Mouse (Mus musculus): ENCODE data around the gene Pgs1. TPM values are rescaled to one million over a fixed set of nuclear protein-coding genes. Genes with fewer than 3 reads are reported as not detected.

The Pgs1 gene
- polyA plus RNA-seq, 1 experiment from 2014 or later, result 37.5 TPM

DNA sequence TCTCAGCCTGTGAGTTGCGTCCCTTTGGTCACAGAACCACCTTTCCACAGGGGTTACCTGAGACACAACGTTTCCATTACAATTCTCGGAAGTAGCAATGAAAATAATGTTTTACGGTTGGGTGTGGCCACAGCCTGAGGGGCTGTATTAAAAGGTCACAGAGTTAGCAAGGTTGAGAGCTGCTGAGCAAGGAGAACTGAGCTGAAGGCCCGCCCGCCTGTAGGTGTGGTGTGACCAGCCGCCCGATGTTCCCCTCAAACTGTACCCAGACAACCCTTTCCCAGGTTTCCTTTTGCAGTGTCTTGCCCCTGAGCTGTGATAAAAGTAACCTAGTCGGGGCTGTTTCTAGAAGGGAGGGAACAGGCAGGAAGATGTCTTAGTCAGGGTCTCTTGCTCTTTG lies 49.0 kb downstream of the Pgs1 start:
- ATAC-seq (ENCODE audit: low FRiP score, low TSS enrichment), result no peak
- H3K27ac ChIP-seq (ENCODE audit: low read depth, low read length), result peak overlapping the region; percentile 30; the same call in 1 of the 2 replicates
- 37% methylated on average over 9 of the region's 9 CpGs for WGBS

DNA sequence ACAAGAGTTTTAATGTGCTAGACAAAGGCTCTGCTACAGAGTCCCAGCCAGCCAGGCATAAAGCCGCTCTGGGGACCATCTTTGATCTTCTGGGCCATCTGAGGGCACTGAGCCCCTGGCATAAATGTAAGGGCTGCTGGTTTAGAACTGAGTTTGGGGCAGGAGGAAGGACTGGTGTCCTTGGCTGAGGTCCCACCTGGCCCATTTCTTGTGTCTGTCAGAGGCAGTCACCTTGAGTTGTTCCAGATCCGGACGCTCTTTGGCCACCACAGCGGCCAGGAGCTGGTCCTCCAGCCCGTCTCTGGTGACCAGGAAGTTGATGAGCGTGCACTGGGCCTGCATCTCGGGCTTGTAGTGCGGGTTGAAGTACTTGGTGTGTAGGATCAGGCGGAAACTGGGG lies 56.7 kb downstream of the Pgs1 start:
- H3K9me3 ChIP-seq (ENCODE audit: control insufficient read depth, low read length), result no peaks in the 10 kb centered on the region
- no peak overlapping the region; the same call in 1 of the 2 replicates for H3K4me2 ChIP-seq (replicated peaks; ENCODE audit: low read depth, low read length)
- WGBS, result 62% methylated on average over 9 of the region's 9 CpGs
- H3K36me3 ChIP-seq (ENCODE audit: control insufficient read depth, insufficient read depth, low read length), result no peaks in the 10 kb centered on the region
- H3K9ac ChIP-seq (ENCODE audit: low read depth, low read length), result no peak overlapping the region
- ATAC-seq (ENCODE audit: low FRiP score, low TSS enrichment), result no peak
- no peak overlapping the region for H3K4me3 ChIP-seq (ENCODE audit: low read length)
- H3K4me1 ChIP-seq (ENCODE audit: control insufficient read depth, insufficient read depth, low read length), result peaks cover 20% of the 10 kb centered on the region
- no peaks in the 10 kb centered on the region for H3K27me3 ChIP-seq (ENCODE audit: control insufficient read depth, insufficient read depth, low read length)
- H3K27ac ChIP-seq (ENCODE audit: low read depth, low read length), result peak overlapping the region; percentile 53

More for the DNA sequence above, 49.0 kb downstream of the Pgs1 start:
- Histone ChIP-seq H3K9ac (ENCODE audit: low read depth, low read length) (no peak overlapping the region), H3K9me3 (ENCODE audit: control insufficient read depth, low read length) (peaks cover 2% of the 10 kb centered on the region; the same call in 1 of the 2 replicates), H3K27me3 (ENCODE audit: control insufficient read depth, insufficient read depth, low read length) (no peaks in the 10 kb centered on the region), H3K4me2 (replicated peaks; ENCODE audit: low read depth, low read length) (no peak overlapping the region), H3K4me1 (ENCODE audit: control insufficient read depth, insufficient read depth, low read length) (peaks cover 11% of the 10 kb centered on the region), H3K4me3 (ENCODE audit: low read length) (no peak overlapping the region), H3K36me3 (ENCODE audit: control insufficient read depth, insufficient read depth, low read length) (no peaks in the 10 kb centered on the region; the same call in 1 of the 2 replicates)

DNA sequence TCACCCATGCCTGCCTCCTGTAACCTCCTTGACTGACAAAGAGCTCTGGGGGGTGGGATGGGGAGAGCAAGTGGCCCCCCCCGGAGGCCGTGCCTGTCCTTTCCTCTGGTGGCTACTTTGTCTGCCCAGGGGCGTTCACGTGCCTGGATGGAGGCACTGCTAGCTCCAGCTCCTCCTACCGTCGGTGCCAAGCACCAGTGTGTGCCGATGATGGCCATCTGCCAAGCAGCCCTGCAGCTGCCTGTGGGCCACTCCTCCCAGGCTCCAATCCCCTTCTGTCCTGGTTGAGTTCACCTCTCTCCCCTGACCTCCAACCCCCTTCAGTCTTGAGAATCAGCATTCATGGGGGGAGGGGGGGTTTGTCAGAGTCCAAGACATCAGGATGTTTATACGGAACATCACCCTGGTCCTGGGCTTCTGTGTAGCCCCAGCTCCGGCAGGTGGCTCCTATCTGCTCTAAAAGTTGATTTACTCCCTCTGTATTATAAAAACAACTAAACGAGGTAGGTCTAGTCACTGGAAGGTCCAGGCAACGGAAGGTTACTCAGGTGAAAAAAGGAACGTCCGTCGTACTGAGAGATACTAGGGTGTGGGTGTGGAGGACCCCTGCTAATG lies 57.3 kb downstream of the Pgs1 start:
- peak; percentile 74 for ATAC-seq (ENCODE audit: low FRiP score, low TSS enrichment)
- Histone ChIP-seq H3K4me2 (replicated peaks; ENCODE audit: low read depth, low read length) (no peak overlapping the region), H3K4me1 (ENCODE audit: control insufficient read depth, insufficient read depth, low read length) (peaks cover 20% of the 10 kb centered on the region), H3K36me3 (ENCODE audit: control insufficient read depth, insufficient read depth, low read length) (no peaks in the 10 kb centered on the region), H3K27me3 (ENCODE audit: control insufficient read depth, insufficient read depth, low read length) (no peaks in the 10 kb centered on the region), H3K4me3 (ENCODE audit: low read length) (no peak overlapping the region), H3K9me3 (ENCODE audit: control insufficient read depth, low read length) (no peaks in the 10 kb centered on the region), H3K9ac (ENCODE audit: low read depth, low read length) (no peak overlapping the region), H3K27ac (ENCODE audit: low read depth, low read length) (peak overlapping the region; percentile 53; the same call in 1 of the 2 replicates)
- WGBS, result 19% methylated on average over 14 of the region's 14 CpGs

DNA sequence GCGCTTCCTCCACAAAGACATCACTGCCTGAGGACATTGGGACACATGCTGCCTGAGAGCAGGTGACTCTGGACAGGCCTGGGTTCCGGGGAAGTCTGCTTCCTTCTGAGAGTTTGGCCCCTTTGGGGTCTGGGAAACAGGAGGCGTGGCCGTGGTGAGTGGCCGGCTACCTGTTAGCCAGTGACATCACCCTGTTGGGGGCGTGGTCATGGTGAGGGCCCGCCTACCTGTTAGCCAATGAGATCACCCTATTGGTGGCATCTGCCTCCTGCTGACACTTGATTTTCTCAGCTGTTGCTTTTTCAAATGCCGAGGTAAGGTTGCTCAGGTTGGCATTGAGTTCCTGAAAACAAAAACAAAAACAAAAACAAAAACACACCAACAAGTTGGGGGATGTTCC lies 63.5 kb downstream of the Pgs1 start:
- Histone ChIP-seq H3K36me3 (ENCODE audit: control insufficient read depth, insufficient read depth, low read length) (no peaks in the 10 kb centered on the region), H3K27me3 (ENCODE audit: control insufficient read depth, insufficient read depth, low read length) (no peaks in the 10 kb centered on the region)

DNA sequence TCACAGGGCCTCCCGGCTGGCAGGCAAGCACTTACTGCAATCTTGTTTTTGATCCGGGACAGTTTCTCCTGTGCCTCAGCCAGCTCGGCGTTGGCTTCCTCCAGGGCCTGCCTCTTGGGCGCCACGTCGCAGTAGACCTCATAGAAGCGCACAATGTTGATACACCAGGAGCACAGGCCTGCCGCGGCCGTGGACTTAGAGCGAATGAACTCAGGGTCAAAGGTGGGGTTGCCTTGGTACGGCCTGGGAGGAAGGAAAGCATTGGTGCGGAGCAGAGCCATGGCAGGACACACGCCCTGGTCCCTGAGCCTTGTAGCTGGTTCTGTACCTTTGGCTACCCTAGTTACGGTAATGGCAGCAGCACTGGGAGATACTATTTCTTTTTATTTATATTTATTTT lies 64.1 kb downstream of the Pgs1 start:
- Histone ChIP-seq H3K36me3 (ENCODE audit: control insufficient read depth, insufficient read depth, low read length) (no peaks in the 10 kb centered on the region), H3K9me3 (ENCODE audit: control insufficient read depth, low read length) (no peaks in the 10 kb centered on the region), H3K4me3 (ENCODE audit: low read length) (no peak overlapping the region), H3K27ac (ENCODE audit: low read depth, low read length) (no peak overlapping the region), H3K4me1 (ENCODE audit: control insufficient read depth, insufficient read depth, low read length) (no peaks in the 10 kb centered on the region), H3K9ac (ENCODE audit: low read depth, low read length) (no peak overlapping the region), H3K27me3 (ENCODE audit: control insufficient read depth, insufficient read depth, low read length) (no peaks in the 10 kb centered on the region), H3K4me2 (replicated peaks; ENCODE audit: low read depth, low read length) (no peak overlapping the region)
- WGBS, result 64% methylated on average over 16 of the region's 16 CpGs
- no peak for ATAC-seq (ENCODE audit: low FRiP score, low TSS enrichment)

More for the DNA sequence above, 63.5 kb downstream of the Pgs1 start:
- no peak overlapping the region for H3K9ac ChIP-seq (ENCODE audit: low read depth, low read length)
- H3K4me2 ChIP-seq (replicated peaks; ENCODE audit: low read depth, low read length), result no peak overlapping the region
- H3K4me3 ChIP-seq (ENCODE audit: low read length), result no peak overlapping the region
- H3K4me1 ChIP-seq (ENCODE audit: control insufficient read depth, insufficient read depth, low read length), result no peaks in the 10 kb centered on the region
- WGBS, result 29% methylated on average over 8 of the region's 8 CpGs
- H3K27ac ChIP-seq (ENCODE audit: low read depth, low read length), result no peak overlapping the region
- no peak for ATAC-seq (ENCODE audit: low FRiP score, low TSS enrichment)
- H3K9me3 ChIP-seq (ENCODE audit: control insufficient read depth, low read length), result no peaks in the 10 kb centered on the region

DNA sequence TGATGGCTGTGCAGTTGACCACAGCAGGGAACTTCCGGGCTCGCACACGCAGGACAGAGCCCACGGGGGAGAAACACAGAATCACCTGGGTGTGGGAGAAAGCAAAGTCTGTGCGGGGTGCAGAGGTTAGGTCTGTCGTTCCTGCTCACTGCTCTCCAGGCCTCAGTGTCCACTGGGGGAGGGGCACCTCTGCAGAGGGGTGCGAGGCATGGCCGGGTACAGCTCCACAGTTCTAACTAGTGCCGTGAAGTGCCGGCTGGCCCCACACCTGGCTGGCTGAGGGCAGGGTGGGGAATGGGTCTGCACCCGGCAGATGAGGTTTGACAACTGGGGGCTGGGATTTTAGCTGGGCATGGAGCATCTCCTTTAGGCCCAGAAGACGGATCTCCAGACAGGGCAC lies 72.3 kb downstream of the Pgs1 start:
- H3K36me3 ChIP-seq (ENCODE audit: control insufficient read depth, insufficient read depth, low read length), result no peaks in the 10 kb centered on the region
- no peak overlapping the region for H3K4me3 ChIP-seq (ENCODE audit: low read length)
- no peak overlapping the region for H3K9ac ChIP-seq (ENCODE audit: low read depth, low read length)
- H3K4me2 ChIP-seq (replicated peaks; ENCODE audit: low read depth, low read length), result no peak overlapping the region
- peak; percentile 62; the same call in 1 of the 2 replicates for ATAC-seq (ENCODE audit: low FRiP score, low TSS enrichment)
- H3K27ac ChIP-seq (ENCODE audit: low read depth, low read length), result no peak overlapping the region
- H3K27me3 ChIP-seq (ENCODE audit: control insufficient read depth, insufficient read depth, low read length), result no peaks in the 10 kb centered on the region
- 0 out of 2 replicates have a peak, but pooled peaks cover 3% of the 10 kb centered on the region for H3K4me1 ChIP-seq (ENCODE audit: control insufficient read depth, insufficient read depth, low read length)
- 41% methylated on average over 12 of the region's 12 CpGs for WGBS
- no peaks in the 10 kb centered on the region for H3K9me3 ChIP-seq (ENCODE audit: control insufficient read depth, low read length)

DNA sequence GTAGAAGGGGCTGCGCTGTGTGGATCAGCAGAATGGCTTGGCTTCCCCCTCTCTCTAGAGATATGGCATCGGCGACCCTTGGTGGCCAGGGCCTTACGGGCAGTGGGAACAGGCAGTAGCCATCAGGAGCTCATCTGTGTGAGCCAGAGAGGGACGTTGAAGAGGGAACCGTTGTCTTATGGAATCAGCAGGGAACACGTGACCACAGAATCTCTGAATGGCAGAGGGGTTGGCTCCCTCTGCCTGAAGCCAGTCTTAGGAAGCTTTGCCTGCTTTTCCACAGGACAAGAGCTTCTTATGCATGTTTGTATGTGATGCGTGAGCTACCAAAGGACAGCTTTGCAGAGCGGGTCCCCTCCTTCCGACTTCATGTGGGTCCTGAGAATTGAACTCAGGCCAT lies 72.8 kb downstream of the Pgs1 start:
- Histone ChIP-seq H3K4me3 (ENCODE audit: low read length) (no peak overlapping the region), H3K27me3 (ENCODE audit: control insufficient read depth, insufficient read depth, low read length) (no peaks in the 10 kb centered on the region), H3K27ac (ENCODE audit: low read depth, low read length) (no peak overlapping the region), H3K36me3 (ENCODE audit: control insufficient read depth, insufficient read depth, low read length) (no peaks in the 10 kb centered on the region), H3K9ac (ENCODE audit: low read depth, low read length) (no peak overlapping the region), H3K9me3 (ENCODE audit: control insufficient read depth, low read length) (no peaks in the 10 kb centered on the region), H3K4me2 (replicated peaks; ENCODE audit: low read depth, low read length) (no peak overlapping the region), H3K4me1 (ENCODE audit: control insufficient read depth, insufficient read depth, low read length) (0 out of 2 replicates have a peak, but pooled peaks cover 3% of the 10 kb centered on the region)
- ATAC-seq (ENCODE audit: low FRiP score, low TSS enrichment), result no peak
- 68% methylated on average over 10 of the region's 10 CpGs for WGBS

DNA sequence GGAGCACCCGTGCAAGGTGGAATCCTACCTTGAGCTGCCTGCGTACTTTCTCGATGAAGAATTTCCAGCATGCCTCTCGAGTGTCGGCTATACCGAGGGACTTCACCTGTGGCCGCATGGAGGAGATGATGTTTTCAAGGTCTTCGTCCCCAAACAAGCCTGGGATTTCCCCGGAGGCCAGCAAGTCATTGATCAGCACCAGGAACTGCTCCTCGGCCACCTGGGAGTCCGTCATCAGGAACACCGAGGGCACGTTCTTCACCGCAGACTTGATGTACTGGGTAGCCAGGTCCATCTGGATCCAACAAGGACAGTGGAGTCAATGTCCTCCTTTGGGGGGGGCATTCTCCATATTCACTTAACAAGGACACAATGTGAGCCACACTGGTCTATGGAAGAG lies 73.9 kb downstream of the Pgs1 start:
- no peak overlapping the region for H3K4me3 ChIP-seq (ENCODE audit: low read length)
- 86% methylated on average over 14 of the region's 14 CpGs for WGBS
- ATAC-seq (ENCODE audit: low FRiP score, low TSS enrichment), result no peak
- no peak overlapping the region for H3K9ac ChIP-seq (ENCODE audit: low read depth, low read length)
- no peaks in the 10 kb centered on the region for H3K36me3 ChIP-seq (ENCODE audit: control insufficient read depth, insufficient read depth, low read length)
- no peaks in the 10 kb centered on the region for H3K9me3 ChIP-seq (ENCODE audit: control insufficient read depth, low read length)
- H3K4me2 ChIP-seq (replicated peaks; ENCODE audit: low read depth, low read length), result no peak overlapping the region
- H3K27ac ChIP-seq (ENCODE audit: low read depth, low read length), result no peak overlapping the region
- H3K4me1 ChIP-seq (ENCODE audit: control insufficient read depth, insufficient read depth, low read length), result 0 out of 2 replicates have a peak, but pooled peaks cover 3% of the 10 kb centered on the region
- no peaks in the 10 kb centered on the region for H3K27me3 ChIP-seq (ENCODE audit: control insufficient read depth, insufficient read depth, low read length)

DNA sequence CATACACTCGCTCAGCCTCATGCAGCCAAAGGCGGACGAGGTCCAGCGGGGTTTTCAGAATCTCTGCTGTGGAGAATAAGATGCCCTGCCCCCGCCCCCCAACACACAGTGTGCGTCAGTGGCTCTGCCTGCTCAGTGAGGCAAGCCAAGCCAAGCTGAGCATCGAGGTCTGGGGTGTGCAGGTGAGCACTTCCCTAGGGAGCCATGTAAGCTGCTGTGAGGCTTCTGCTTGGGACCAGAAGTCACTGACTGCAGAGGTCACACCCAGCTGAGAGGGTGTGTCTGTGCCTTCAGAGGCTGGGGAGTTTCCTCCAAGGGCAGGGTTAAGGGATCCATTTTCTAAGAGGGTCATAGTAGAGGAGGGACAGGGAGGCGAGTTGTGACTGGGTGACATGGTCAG lies 81.5 kb downstream of the Pgs1 start:
- H3K27me3 ChIP-seq (ENCODE audit: control insufficient read depth, insufficient read depth, low read length), result no peaks in the 10 kb centered on the region
- H3K9me3 ChIP-seq (ENCODE audit: control insufficient read depth, low read length), result no peaks in the 10 kb centered on the region
- H3K36me3 ChIP-seq (ENCODE audit: control insufficient read depth, insufficient read depth, low read length), result no peaks in the 10 kb centered on the region
- H3K4me1 ChIP-seq (ENCODE audit: control insufficient read depth, insufficient read depth, low read length), result peaks cover 28% of the 10 kb centered on the region
- H3K4me3 ChIP-seq (ENCODE audit: low read length), result no peak overlapping the region
- no peak overlapping the region for H3K4me2 ChIP-seq (replicated peaks; ENCODE audit: low read depth, low read length)
- 73% methylated on average over 8 of the region's 8 CpGs for WGBS
- ATAC-seq (ENCODE audit: low FRiP score, low TSS enrichment), result no peak
- no peak overlapping the region for H3K27ac ChIP-seq (ENCODE audit: low read depth, low read length)
- H3K9ac ChIP-seq (ENCODE audit: low read depth, low read length), result no peak overlapping the region

All from kidney, embryonic 14.5 days (tissue).